Mouse (Mus musculus) kidney, adult 2 months (tissue): ENCODE data around the gene Gm20696.

Experiments
- CTCF ChIP-seq: fragments of 200-500 bp; conservative IDR thresholded peaks from 2 replicates; pipeline ENCODE4 v1.5.1; 2011; ENCODE audit warnings: low read depth, mild to moderate bottlenecking, control low read depth, low read length, moderate library complexity, mixed read lengths; ENCODE audit not compliant: insufficient read depth, insufficient read length
- POLR2A ChIP-seq: fragments of 200-500 bp; IDR thresholded peaks from one replicate; pipeline ENCODE4 v1.6.1; 2011; ENCODE audit warnings: low read depth, low read length, control low read depth

DNA sequence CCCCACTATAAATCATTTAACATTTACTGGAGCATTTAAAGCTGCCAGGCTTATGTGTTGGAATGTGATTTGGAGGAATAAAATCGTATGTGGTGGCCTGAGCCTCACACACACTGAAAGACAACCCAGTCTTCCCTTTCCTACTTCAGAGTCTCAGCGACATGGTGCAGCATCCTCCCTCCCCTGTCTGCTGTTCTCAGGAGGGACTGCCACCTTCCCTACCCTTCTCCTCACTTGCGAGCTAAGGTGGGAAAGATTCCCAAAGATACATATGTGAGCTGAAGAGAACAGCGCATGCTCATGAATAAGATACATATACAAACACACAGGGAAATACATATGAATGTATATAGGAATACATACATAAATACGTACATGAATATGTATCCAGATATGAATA, 333.5 kb downstream of the Gm20696 start:
- TF ChIP-seq CTCF = no peak
- no peak for TF ChIP-seq POLR2A
